Mouse (Mus musculus) heart, adult 2 months (tissue): ENCODE measurements at regions not wholly inside any gene's neighbourhood (a gene's known extent, or its start where the extent isn't known, plus 50 kb on each side); places are given as distances from the start of the nearest gene placed in this dataset.

Experiments used
- CTCF ChIP-seq: fragments of 200-600 bp; IDR thresholded peaks from 2 replicates; pipeline ENCODE4 v1.8.1; 2022; ENCODE audit warnings: antibody characterized with exemption, mild to moderate bottlenecking, moderate library complexity
- EP300 ChIP-seq: fragments of 200-500 bp; IDR thresholded peaks from 2 replicates; pipeline ENCODE4 v1.6.1; 2011; ENCODE audit warnings: low read depth, low read length, control low read depth; ENCODE audit not compliant: insufficient read depth
- POLR2A ChIP-seq: fragments of 200-500 bp; IDR thresholded peaks from 2 replicates; pipeline ENCODE4 v1.6.1; 2011; ENCODE audit warnings: mild to moderate bottlenecking, low read depth, low read length, control low read depth; ENCODE audit not compliant: insufficient read depth

- TF ChIP-seq POLR2A, result no peak
- TF ChIP-seq EP300, result no peak
- no peak for TF ChIP-seq CTCF
Measured at GRCm38 (mm10) chr11:112044455-112044854, 737.6 kb upstream of the Sox9 start.
